Mouse (Mus musculus) heart, postnatal 0 days (tissue): ENCODE measurements around the gene Tardbp. TPM values are rescaled to one million over a fixed set of nuclear protein-coding genes. Genes with fewer than 3 reads are reported as not detected.

Experiments used
- ATAC-seq: fragments of 200-750 bp; cut with Nextera tagmentation; 2 replicates; pipeline ENCODE4 v1.8.0; 2017; ENCODE audit warnings: low read depth, moderate number of reproducible peaks, moderate library complexity; ENCODE audit not compliant: insufficient read depth
- DNase-seq: peaks from one replicate; pipeline ENCODE4 v3.0.0-alpha.2; 2016; ENCODE audit warnings: low spot score
- H3K27ac ChIP-seq: fragments of 300-500 bp; sonication (generic); 2 replicates; pipeline ENCODE4 v1.5.1; 2014; ENCODE audit warnings: low read depth, mild to moderate bottlenecking
- H3K27me3 ChIP-seq: fragments of 300-500 bp; sonication (generic); 2 replicates; pipeline ENCODE4 v1.6.1; 2014; ENCODE audit warnings: low read length, mixed read lengths; ENCODE audit not compliant: control insufficient read depth, insufficient read depth
- H3K36me3 ChIP-seq: fragments of 300-500 bp; sonication (generic); replicated peaks from 2 replicates; pipeline ENCODE4 v1.6.1; 2014; ENCODE audit warnings: low read length, mixed read lengths; ENCODE audit not compliant: control insufficient read depth, insufficient read depth
- H3K4me1 ChIP-seq: fragments of 300-500 bp; sonication (generic); 2 replicates; pipeline ENCODE4 v1.6.1; 2014; ENCODE audit warnings: antibody characterized with exemption; ENCODE audit not compliant: control insufficient read depth, insufficient read depth
- H3K4me2 ChIP-seq: fragments of 300-500 bp; sonication (generic); 2 replicates; pipeline ENCODE4 v1.6.1; 2014; ENCODE audit warnings: low read depth, mild to moderate bottlenecking, low read length, moderate library complexity
- H3K4me3 ChIP-seq: fragments of 300-500 bp; sonication (generic); 2 replicates; pipeline ENCODE4 v1.5.1; 2014; ENCODE audit warnings: low read depth, low read length
- H3K9ac ChIP-seq: fragments of 300-500 bp; sonication (generic); replicated peaks from 2 replicates; pipeline ENCODE4 v1.6.1; 2014; ENCODE audit warnings: low read depth, low read length, mixed read lengths
- H3K9me3 ChIP-seq: fragments of 300-500 bp; sonication (generic); replicated peaks from 2 replicates; pipeline ENCODE4 v1.6.1; 2016; ENCODE audit warnings: low read length; ENCODE audit not compliant: control insufficient read depth
- CTCF ChIP-seq: IDR thresholded peaks from 2 replicates; pipeline ENCODE4 v1.5.1; 2016; ENCODE audit warnings: antibody characterized with exemption, control low read depth, low read depth
- EP300 ChIP-seq: IDR thresholded peaks from 2 replicates; pipeline ENCODE4 v1.6.1; 2016; ENCODE audit warnings: antibody characterized with exemption, low read depth
- WGBS: fragments of 180-500 bp; shearing (Covaris S2); extraction: QIAGEN DNeasy Blood & Tissue Kit; methylation state at CpG from one replicate; pipeline ENCODE4 v1.1.7; 2014; 5-methylcytosine and 5-hydroxymethylcytosine counted together
- polyA plus RNA-seq: library from polyadenylated mRNA; unstranded; fragments of >200 nt; fragmentation: Nextera tagmentation; extraction: Ambion mirVana; gene quantifications from 2 replicates; pipeline ENCODE4 v1.2.1, GENCODE M21; 2015
- total RNA-seq: library from RNA; depleted of rRNA; stranded (reverse); fragments of >200 nt; gene quantifications from 2 replicates; pipeline ENCODE4 v1.2.3, GENCODE M21; 2014; ENCODE audit warnings: low replicate concordance

The Tardbp gene
- total and polyA plus RNA-seq, 2 experiments from 2014 or later = 89.9 to 93.5 TPM

GRCm38 (mm10) chr4:148586648-148587047 is 40.2 kb downstream of the Tardbp start:
- Histone ChIP-seq H3K36me3 (peaks cover 17% of the 10 kb centered on the region), H3K9ac (no peak overlapping the region), H3K4me3 (no peak overlapping the region), H3K9me3 (no peaks in the 10 kb centered on the region), H3K4me2 (no peak overlapping the region), H3K27me3 (no peaks in the 10 kb centered on the region), H3K4me1 (0 out of 2 replicates have a peak, but pooled peaks cover under 1% of the 10 kb centered on the region), H3K27ac (no peak overlapping the region)
- DNase-seq (no peak), ATAC-seq (no peak)
- no peak for TF ChIP-seq CTCF
- no peak for TF ChIP-seq EP300
- WGBS = 63% methylated on average over 9 of the region's 9 CpGs

GRCm38 (mm10) chr4:148583257-148583656 is 43.6 kb downstream of the Tardbp start:
- Histone ChIP-seq H3K27ac (no peak overlapping the region), H3K27me3 (no peaks in the 10 kb centered on the region), H3K9ac (no peak overlapping the region), H3K4me2 (no peak overlapping the region), H3K36me3 (peaks cover 51% of the 10 kb centered on the region), H3K4me1 (no peaks in the 10 kb centered on the region), H3K4me3 (no peak overlapping the region), H3K9me3 (no peaks in the 10 kb centered on the region)
- DNase-seq (no peak), ATAC-seq (no peak)
- TF ChIP-seq CTCF (no peak), EP300 (no peak)
- 26% methylated on average over 4 of the region's 4 CpGs for WGBS

DNA sequence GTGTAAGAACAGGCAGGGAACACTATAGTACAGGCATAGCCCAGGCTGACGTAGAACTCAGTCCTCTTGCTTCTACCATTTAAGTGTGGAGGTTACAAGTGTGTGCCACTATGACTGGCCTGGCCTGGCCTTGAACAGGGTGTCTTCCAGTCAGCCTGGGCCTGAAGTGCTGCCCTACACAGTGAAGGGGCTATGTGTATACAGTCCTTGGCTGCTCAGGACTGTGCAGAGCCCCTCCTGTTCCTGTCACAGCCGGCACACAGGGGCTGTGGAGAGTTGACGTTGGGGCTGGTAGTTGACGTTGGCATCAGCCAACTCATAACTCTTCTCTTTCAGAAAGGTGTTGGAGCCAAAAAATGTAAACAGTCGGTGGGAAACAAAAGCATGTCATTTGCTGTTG is 45.4 kb downstream of the Tardbp start:
- Histone ChIP-seq H3K9ac (no peak overlapping the region), H3K4me2 (no peak overlapping the region), H3K9me3 (no peaks in the 10 kb centered on the region), H3K4me1 (no peaks in the 10 kb centered on the region), H3K36me3 (peaks cover 67% of the 10 kb centered on the region), H3K4me3 (no peak overlapping the region), H3K27me3 (no peaks in the 10 kb centered on the region), H3K27ac (no peak overlapping the region)
- WGBS = 87% methylated on average over 5 of the region's 5 CpGs
- DNase-seq (no peak), ATAC-seq (no peak)
- no peak for TF ChIP-seq CTCF
- TF ChIP-seq EP300 = no peak

- ATAC-seq = peak; percentile 23; the same call in 1 of the 2 replicates
- no peaks in the 10 kb centered on the region for H3K4me1 ChIP-seq
- TF ChIP-seq CTCF (no peak), EP300 (no peak)
- peaks cover 74% of the 10 kb centered on the region for H3K36me3 ChIP-seq
- H3K27me3 ChIP-seq = no peaks in the 10 kb centered on the region
- H3K27ac ChIP-seq = no peak overlapping the region
- no peak overlapping the region for H3K4me2 ChIP-seq
- H3K9me3 ChIP-seq = no peaks in the 10 kb centered on the region
- H3K4me3 ChIP-seq = no peak overlapping the region
- no peak overlapping the region for H3K9ac ChIP-seq
- WGBS = 78% methylated on average over 9 of the region's 9 CpGs
- DNase-seq = no peak
These were observed 46.1 kb downstream of the Tardbp start for GRCm38 (mm10) chr4:148580765-148581164.

GRCm38 (mm10) chr4:148573222-148573621 is 53.6 kb downstream of the Tardbp start:
- Histone ChIP-seq H3K4me3 (no peak overlapping the region), H3K27ac (no peak overlapping the region), H3K9ac (no peak overlapping the region), H3K9me3 (no peaks in the 10 kb centered on the region), H3K27me3 (no peaks in the 10 kb centered on the region), H3K4me1 (no peaks in the 10 kb centered on the region), H3K36me3 (peaks cover 96% of the 10 kb centered on the region), H3K4me2 (no peak overlapping the region)
- WGBS = 76% methylated on average over 7 of the region's 7 CpGs
- ATAC-seq = no peak
- no peak for TF ChIP-seq EP300
- TF ChIP-seq CTCF = no peak
- no peak for DNase-seq

DNA sequence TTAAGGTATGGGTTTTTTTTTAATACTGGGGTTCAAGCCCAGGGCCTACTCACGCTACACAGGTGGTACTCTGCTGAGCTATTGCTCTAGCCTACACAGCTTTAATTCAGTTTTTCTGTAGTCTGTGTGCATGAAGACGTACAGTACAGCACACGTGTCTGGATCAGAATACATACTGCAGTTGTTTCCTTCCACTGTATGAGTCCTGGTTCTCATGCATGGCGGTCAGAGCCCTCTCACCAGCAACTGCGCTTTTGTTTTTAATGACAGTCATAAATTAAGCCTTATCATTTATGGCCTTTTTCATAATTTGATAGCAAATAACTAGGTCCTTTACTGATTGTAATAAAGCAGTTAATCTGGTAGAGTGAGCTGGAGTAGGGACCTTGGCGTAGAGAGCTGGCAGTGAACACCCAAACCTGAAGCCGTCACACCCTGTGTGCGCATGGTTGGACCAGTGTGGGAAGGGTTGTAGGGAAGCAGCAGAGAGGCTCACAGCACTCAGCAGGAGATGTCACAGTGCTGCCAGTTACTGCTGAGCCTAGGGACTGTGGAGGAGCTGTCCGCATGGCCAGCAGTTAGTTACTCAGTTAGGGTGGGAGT is 56.0 kb downstream of the Tardbp start:
- Histone ChIP-seq H3K9ac (no peak overlapping the region), H3K4me3 (no peak overlapping the region), H3K9me3 (no peaks in the 10 kb centered on the region), H3K27ac (no peak overlapping the region), H3K27me3 (no peaks in the 10 kb centered on the region), H3K4me2 (no peak overlapping the region), H3K4me1 (no peaks in the 10 kb centered on the region), H3K36me3 (peaks cover 98% of the 10 kb centered on the region)
- 95% methylated on average over 9 of the region's 9 CpGs for WGBS
- DNase-seq = no peak
- no peak for ATAC-seq
- no peak for TF ChIP-seq EP300
- TF ChIP-seq CTCF = no peak
